Mouse (Mus musculus): ENCODE results near the gene Ccdc148. TPM values are rescaled to one million over a fixed set of nuclear protein-coding genes. Genes with fewer than 3 reads are reported as not detected.

Gene Ccdc148
- polyA plus RNA-seq, 1 experiment = 0.92 TPM

DNA sequence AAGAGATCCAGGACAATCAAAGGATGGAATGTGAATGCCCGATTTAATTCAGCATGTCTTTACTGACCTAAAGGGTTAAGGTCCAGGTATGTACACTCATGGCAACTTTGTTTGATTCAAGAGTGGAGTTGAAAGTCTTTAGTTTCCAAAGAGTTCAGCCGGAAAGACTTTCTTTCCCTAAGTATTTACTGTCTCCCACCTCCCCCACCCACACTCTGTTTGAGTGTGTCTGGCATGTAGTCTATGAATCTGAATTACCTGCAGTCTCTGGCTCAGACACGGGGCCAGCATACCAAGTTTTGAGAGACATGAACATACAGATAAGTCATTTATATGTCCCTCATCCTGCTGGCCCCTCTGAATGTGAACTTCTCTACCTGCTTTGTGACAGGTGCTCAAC lies 374.3 kb downstream of the Ccdc148 start:
- DNase-seq (ENCODE audit: low spot score) = no peak

DNA sequence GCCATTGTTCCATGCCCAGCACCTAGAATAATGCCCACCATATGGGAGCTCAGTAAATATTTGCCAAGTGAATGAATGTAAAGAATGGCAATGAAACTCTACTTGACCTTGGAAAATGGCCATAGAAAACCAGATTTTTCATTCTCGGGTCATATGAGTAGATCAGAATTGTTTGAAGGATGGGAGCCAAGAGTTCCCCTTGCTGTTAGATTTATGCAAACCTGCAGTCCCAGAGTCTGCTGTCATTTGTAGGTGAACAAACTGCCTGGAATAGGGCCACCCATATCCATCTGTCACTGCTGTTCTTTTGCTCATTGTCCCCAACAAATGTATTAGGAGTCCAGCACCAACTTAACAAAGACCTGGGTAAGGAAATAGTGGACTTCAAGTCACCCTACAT lies 377.0 kb downstream of the Ccdc148 start:
- DNase-seq (ENCODE audit: low spot score) = no peak

DNA sequence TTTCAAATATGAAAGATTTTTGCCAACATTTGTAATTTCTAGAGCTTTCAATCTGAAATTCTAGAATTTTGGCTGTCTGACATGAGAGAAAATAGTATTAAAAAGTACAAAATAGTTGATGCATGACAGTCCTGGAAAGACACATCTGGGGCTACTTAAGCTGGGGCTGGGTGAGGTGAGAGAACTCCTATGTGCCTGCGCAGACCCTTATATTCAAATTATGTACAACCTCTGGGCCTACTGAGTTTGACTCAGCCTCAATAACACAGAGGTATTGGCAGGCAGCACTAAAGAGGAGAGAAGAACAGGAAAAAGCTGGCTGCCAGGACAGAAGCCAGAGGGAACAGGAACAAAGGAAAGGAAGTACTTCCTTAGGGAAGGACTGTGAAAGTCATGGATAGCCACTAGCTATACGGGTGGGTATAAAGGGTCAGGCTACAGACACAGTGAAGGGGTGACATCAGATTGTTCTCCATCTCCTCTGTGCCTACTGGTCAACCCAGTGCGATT lies 381.4 kb downstream of the Ccdc148 start:
- DNase-seq (ENCODE audit: low spot score) = no peak

DNA sequence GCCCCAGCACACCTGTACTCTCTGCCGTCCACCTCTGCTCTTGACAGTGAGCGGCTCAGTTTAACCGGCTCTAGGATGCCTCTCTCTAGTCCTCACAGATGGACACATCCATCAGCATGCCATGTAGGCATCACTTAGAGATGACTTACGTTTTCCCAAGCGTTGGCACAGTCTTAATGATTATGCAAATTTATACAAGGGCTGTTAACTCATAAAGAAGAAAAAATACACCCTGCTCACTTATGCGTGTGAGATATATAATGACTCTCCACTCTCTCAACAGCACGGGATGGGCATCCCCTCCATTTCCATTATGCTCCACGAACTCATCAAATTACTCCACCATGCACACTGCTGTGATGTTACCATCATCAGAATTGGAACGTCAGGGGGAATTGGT lies 386.6 kb downstream of the Ccdc148 start:
- DNase-seq (ENCODE audit: low spot score) = no peak

Other genes starting within 250 kb of the Ccdc148 start
- 38.7 and 55.2 TPM in 2 replicates for gene Pkp4, start 167 bp upstream of the Ccdc148 start, polyA plus RNA-seq (2012; rRNA removed)

Data from urinary bladder, adult 2 months (tissue).